Mouse (Mus musculus): ENCODE data around the gene Hid1. TPM values are rescaled to one million over a fixed set of nuclear protein-coding genes. Genes with fewer than 3 reads are reported as not detected.
A peak's percentile ranks its signal among the peaks of the same experiment; 100 is the strongest.
"Not testable (repeated sequence)": the region's sequence is repeated elsewhere in the genome, so short reads cannot be mapped to it uniquely, and the experiment has no call there.

Hid1 gene
- 0.17 TPM in 1 of 2 replicates, not detected in the other for total RNA-seq (2014; fragmentation: Nextera tagmentation)
- not detected in 2 replicates for total RNA-seq (2017)

DNA sequence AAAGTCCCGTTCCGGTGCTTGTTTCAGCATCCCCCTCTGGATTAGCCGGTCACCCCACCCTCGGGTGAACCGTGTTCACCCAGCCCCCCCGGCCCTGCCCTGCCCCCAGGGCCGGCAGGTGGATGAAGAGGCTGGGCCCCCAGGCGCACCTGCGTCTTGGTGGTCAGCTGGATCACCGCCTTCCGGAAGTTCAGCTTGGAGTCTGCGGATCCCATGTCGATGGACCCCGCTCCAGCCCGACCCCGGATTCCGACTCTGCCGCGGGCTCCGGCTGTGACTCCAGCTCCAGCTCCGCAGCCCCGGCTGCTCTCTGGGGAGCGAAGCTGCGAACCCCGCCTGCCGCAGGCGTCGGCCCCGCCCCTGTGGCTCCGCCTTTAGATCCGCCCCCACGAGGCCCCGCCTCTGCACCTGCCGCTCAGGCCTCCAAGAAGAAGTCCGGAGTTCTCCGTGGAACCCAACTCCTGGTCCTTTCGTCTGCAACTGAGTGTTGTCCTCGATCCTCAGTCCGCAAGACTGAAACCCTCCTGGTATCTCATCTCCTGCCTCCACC is at the start of gene Hid1:
Hid1 (minus strand) TSS at position 362 of the 550 bp plus-strand sequence.
- ATAC-seq (replicated peaks; ENCODE audit: low FRiP score, low TSS enrichment, poor library complexity, severe bottlenecking): peak; percentile 86

GRCm38 (mm10) chr11:115409556-115409955 is 42.0 kb upstream of the Hid1 start:
- no peak for ATAC-seq (replicated peaks; ENCODE audit: low FRiP score, low TSS enrichment, poor library complexity, severe bottlenecking)

- no peak for ATAC-seq (replicated peaks; ENCODE audit: low FRiP score, low TSS enrichment, poor library complexity, severe bottlenecking)
Observed at GRCm38 (mm10) chr11:115408266-115408920, 40.8 kb upstream of the Hid1 start.

DNA sequence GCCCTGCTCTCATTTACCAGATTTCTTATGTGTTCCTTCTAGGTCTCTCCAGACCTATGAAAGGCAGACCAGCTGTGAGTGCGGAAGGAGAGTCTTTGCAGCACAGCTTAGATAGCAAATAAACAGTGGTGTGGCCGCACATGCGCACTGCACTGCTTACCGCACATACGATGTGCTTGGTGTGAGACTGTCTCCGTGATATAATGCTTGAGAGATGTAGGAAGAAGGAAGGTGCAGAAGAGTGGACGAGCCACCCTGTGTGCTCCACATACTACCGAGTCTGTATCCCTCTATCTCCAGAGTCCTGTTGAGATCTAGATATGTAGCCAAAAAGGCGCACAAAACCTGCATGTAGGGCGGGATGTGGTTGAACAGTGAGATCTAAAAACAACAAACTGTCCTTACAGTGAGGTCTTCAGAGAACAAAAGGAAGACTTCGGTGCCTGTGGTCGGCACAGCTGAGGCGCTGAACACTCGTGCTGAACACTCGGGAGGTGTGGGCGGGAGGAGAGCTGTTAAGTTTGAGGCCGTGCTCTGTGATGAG is 39.4 kb upstream of the Hid1 start:
- no peak for ATAC-seq (replicated peaks; ENCODE audit: low FRiP score, low TSS enrichment, poor library complexity, severe bottlenecking)

GRCm38 (mm10) chr11:115405723-115406122 is 38.2 kb upstream of the Hid1 start:
- no peak for ATAC-seq (replicated peaks; ENCODE audit: low FRiP score, low TSS enrichment, poor library complexity, severe bottlenecking)

DNA sequence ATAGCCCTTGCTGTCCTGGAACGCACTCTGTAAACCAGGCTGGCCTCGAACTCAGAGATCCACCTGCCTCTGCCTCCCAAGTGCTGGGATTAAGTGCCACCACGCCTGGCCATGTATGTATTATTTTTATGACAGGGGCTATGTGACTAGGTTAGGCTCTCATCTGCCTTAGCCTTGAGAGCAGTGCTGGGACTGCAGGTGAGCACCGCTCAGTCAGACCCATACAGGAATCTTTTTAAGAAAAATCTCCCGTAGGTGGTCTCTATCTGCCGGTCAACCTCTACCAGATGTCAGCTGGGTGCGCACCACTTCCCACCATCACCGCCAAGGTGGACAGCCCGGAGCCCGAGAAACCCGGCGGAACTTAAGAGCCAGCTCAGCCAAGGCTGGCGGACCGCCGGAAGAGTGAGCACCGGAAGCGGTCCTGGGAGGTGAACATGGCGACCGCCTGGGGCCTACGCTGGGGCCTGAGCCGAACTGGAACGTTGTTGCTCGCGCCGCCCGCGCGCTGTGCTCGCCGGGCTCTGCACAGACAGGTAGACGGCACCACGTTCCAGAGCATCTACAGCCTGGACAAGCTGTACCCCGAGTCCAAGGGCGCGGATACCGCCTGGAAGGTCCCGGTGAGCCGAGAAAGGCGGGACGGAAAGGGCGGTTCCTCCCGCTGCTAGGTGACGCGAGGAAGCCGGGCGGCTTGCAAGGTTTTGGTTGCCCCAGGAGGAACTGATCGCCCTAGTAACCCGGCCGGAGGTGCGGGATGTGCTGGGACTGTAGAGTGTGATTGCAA is 36.0 kb upstream of the Hid1 start, which contains the start of gene Mrpl58:
Mrpl58 (plus strand) TSS at position 415 of the 787 bp plus-strand sequence.
- peak; percentile 89 for ATAC-seq (replicated peaks; ENCODE audit: low FRiP score, low TSS enrichment, poor library complexity, severe bottlenecking)

GRCm38 (mm10) chr11:115400630-115401391 is 33.3 kb upstream of the Hid1 start:
- no peak for ATAC-seq (replicated peaks; ENCODE audit: low FRiP score, low TSS enrichment, poor library complexity, severe bottlenecking)

DNA sequence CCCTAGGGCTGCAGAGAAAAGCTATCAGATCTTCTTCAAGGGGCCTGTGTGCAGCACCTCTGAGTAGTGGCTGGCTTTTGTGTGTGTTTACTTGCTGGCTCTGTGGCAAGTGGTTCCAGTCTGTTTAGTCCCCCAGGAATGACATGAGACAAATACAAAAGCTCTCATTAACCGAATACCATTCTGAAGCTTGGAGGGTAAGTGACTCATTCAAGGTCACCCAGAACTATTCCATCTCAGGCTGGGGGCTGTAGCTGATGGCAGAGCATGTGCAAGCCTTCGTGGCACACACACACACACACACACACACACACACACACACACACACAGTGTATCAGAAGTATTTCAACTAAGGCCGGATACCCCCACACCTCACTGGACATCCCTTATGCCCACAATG is 32.6 kb upstream of the Hid1 start:
- no peak for ATAC-seq (replicated peaks; ENCODE audit: low FRiP score, low TSS enrichment, poor library complexity, severe bottlenecking)

- ATAC-seq (replicated peaks; ENCODE audit: low FRiP score, low TSS enrichment, poor library complexity, severe bottlenecking): no peak
Observed at GRCm38 (mm10) chr11:115398085-115398484, 30.5 kb upstream of the Hid1 start.

DNA sequence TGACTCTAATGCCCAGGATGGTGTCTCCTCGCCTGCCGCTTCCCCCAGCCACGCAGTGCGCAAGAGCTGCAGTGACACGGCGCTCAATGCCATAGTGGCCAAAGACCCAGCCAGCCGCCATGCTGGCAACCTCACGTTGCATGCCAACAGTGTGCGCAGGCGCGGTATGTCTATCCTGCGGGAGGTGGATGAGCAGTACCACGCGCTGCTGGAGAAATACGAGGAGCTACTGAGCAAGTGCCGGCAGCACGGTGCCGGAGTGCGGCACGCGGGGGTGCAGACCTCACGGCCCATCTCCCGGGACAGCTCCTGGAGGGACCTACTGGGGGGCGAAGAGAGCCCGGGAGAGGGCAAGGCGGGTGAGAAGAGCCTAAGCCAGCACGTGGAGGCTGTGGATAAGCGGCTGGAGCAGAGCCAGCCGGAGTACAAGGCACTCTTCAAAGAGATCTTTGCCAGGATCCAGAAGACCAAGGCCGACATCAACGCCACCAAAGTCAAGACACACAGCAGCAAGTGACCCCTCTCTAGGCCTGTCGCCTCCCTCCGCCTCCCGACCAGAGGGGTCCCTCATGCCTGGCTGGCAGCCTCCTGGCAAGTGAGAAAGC is 26.3 kb upstream of the Hid1 start:
- 0 out of 2 replicates have a peak, but pooled peaks have one; percentile 17 for ATAC-seq (replicated peaks; ENCODE audit: low FRiP score, low TSS enrichment, poor library complexity, severe bottlenecking)

DNA sequence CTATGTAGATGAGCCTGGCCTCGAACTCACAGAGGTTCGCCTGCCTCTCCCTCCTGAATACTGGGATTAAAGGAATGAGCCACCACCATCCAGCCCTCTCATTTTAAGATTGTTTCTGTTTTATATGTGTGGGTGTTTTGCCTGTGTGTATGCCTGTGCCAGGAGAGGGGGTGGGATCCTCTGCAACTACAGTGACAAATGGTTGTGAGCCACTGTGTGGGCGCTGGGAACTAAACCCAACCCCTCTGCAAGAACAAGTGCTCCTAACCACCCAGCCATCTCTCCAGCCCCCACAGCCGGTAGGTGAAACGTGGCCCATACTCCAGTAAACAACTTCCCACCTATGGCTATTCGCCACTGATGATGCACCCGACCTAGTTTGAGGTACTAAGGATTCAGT is 23.8 kb upstream of the Hid1 start:
- ATAC-seq (replicated peaks; ENCODE audit: low FRiP score, low TSS enrichment, poor library complexity, severe bottlenecking): no peak

- ATAC-seq (replicated peaks; ENCODE audit: low FRiP score, low TSS enrichment, poor library complexity, severe bottlenecking): not testable (repeated sequence)
Observed at GRCm38 (mm10) chr11:115386859-115387258, 19.3 kb upstream of the Hid1 start.

DNA sequence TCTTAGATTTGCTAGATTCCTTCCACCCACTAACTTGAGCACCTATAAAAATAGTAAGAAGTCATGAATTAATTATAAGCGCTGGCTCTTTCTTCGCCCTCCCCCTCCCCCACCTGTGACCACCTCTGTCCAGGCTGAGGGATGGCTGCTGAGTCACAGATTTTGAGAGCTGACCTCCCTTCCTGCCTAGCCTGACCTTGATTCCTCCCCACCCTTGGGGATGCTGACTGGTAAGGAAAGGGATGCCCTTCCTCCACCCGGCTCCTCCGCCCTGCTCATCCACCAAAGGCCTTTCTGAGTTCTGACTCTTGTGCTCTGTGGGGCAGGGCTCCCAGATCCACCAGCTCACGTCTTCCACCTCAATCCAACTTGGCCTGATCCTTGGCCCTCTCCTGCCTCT is 17.0 kb upstream of the Hid1 start:
- ATAC-seq (replicated peaks; ENCODE audit: low FRiP score, low TSS enrichment, poor library complexity, severe bottlenecking): no peak

DNA sequence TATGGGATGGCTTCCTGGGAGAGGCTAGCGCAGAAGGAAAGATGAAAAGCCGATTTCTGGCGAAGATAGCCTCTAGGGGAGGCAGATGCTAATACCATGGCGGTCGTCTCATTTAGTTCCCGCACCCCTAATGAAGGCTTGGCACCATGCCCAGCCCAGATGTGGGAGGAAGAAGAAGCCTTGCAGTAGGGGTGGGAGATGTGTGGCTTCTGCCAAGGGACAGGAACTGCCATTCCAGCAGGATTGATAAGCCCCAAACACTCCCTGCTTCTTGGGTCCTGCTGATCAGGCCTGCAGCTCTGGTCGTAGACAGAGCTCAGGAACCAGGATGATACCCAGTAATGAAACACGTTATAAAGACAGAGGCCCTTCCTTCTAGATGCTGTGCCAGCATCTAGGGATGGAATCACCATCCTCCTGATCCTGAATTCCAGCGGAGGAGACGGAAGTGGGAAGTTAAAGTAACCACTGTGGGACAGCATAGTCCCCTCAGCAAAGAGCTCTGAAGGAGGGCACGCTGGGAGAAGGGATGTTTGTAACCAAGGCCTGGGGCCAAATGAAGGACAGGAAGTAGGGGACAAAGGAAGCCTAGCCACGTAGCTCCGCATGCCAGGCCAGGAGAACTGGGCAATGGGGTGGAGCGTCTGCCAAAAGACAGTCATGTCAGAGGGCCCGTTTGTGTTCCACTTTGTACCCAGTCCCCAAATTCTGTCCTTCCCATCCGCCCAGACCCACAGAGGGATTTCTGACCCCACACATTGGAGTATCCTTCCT is 16.3 kb upstream of the Hid1 start:
- ATAC-seq (replicated peaks; ENCODE audit: low FRiP score, low TSS enrichment, poor library complexity, severe bottlenecking): no peak

DNA sequence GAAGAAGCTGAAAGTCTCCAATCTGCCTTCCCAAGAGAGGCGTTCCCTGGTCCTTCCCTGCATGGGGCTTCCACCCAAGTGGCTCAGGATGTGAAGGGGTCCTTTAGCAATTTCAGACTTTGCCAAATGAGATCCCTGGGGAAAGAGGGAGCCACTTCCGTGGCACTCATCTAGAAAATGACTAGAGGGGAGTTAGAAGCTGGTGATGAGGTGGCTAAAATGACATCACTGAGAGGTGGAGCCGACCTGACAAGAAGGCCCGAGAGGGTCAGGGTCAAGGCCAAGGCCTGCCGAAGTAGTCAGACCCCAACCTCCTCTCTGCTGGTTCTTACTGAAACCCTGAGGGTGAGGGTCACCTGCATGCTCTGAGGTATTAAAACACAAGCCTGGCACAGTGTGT is 15.3 kb upstream of the Hid1 start:
- ATAC-seq (replicated peaks; ENCODE audit: low FRiP score, low TSS enrichment, poor library complexity, severe bottlenecking): no peak

- ATAC-seq (replicated peaks; ENCODE audit: low FRiP score, low TSS enrichment, poor library complexity, severe bottlenecking): 0 out of 2 replicates have a peak, but pooled peaks have one; percentile 51
Observed at GRCm38 (mm10) chr11:115381743-115382539, 14.4 kb upstream of the Hid1 start, which contains the start of gene Cdr2l. Gene Cdr2l (plus strand): TSS chr11:115381916.

GRCm38 (mm10) chr11:115381276-115381675 is 13.7 kb upstream of the Hid1 start:
- ATAC-seq (replicated peaks; ENCODE audit: low FRiP score, low TSS enrichment, poor library complexity, severe bottlenecking): no peak
